Comparison of ENCODE assay signal across 16 mouse cellular contexts in genomic region chr11:32696446-32697090, GRCm38 (mm10). TPM values are rescaled to one million over a fixed set of nuclear protein-coding genes. Genes with fewer than 3 reads are reported as not detected.
DNase-seq lines count a peak whose midpoint lies in the region; ATAC-seq and TF ChIP-seq lines count a peak whose summit lies in the region.
"Had no signal": no experiment of that assay in that cellular context is flagged by ENCODE, and none has a peak within 500 bp of the region (broad histone marks: within the 10 kb centered on the region; RNA-seq: fewer than 3 reads in every experiment).

No protein-coding gene starts in this region.

- no peak overlapping the region for H3K4me3 ChIP-seq in cerebellum, adult 2 months (replicated peaks; ENCODE audit: insufficient read depth, low read depth, low read length)
- no peak overlapping the region for H3K4me3 ChIP-seq in kidney, adult 2 months (ENCODE audit: insufficient read depth, low read depth, low read length)
- H3K4me3 ChIP-seq in kidney, embryonic 14.5 days (ENCODE audit: low read length), result no peak overlapping the region
- no peak overlapping the region for H3K4me3 ChIP-seq in liver, embryonic 13.5 days (replicated peaks)
- H3K4me3 ChIP-seq in forebrain, postnatal 0 days (ENCODE audit: low read depth, low read length), result no peak overlapping the region
- H3K4me3 ChIP-seq: embryonic facial prominence, embryonic 13.5 days; forebrain, embryonic 10.5 days; limb, embryonic 12.5 days; lung, embryonic 15.5 days had no signal

- H3K9me3 ChIP-seq in kidney, embryonic 14.5 days (ENCODE audit: control insufficient read depth, low read length), result no peaks in the 10 kb centered on the region
- H3K9me3 ChIP-seq in liver, embryonic 13.5 days (replicated peaks), result no peaks in the 10 kb centered on the region
- H3K9me3 ChIP-seq in forebrain, postnatal 0 days (ENCODE audit: low read length), result no peaks in the 10 kb centered on the region
- H3K9me3 ChIP-seq: embryonic facial prominence, embryonic 13.5 days; forebrain, embryonic 10.5 days; limb, embryonic 12.5 days; lung, embryonic 15.5 days had no signal

- DNase-seq in cerebellum, adult 2 months, result no peak
- DNase-seq in cerebellum, postnatal 10 days, result no peak
- DNase-seq in kidney, adult 2 months, result peak; percentile 74
- peak; percentile 36 to 44 for DNase-seq in kidney, adult 8-10 months
- DNase-seq in liver, embryonic 13.5 days, result no peak
- no peak for DNase-seq in forebrain, postnatal 0 days
- DNase-seq: cerebellum, postnatal 25 days; heart, postnatal 36 days; right cerebral cortex, postnatal 25 days had no signal

- no peaks in the 10 kb centered on the region for H3K36me3 ChIP-seq in kidney, adult 2 months (ENCODE audit: control insufficient read depth, insufficient read depth, low read length)
- H3K36me3 ChIP-seq in kidney, embryonic 14.5 days (ENCODE audit: control insufficient read depth, insufficient read depth, low read length), result no peaks in the 10 kb centered on the region
- no peaks in the 10 kb centered on the region for H3K36me3 ChIP-seq in liver, embryonic 13.5 days
- H3K36me3 ChIP-seq in forebrain, postnatal 0 days (ENCODE audit: insufficient read depth), result no peaks in the 10 kb centered on the region
- H3K36me3 ChIP-seq: embryonic facial prominence, embryonic 13.5 days; forebrain, embryonic 10.5 days; limb, embryonic 12.5 days; lung, embryonic 15.5 days had no signal

- ATAC-seq in kidney, embryonic 14.5 days (ENCODE audit: low FRiP score, low TSS enrichment), result no peak
- ATAC-seq in liver, embryonic 13.5 days (ENCODE audit: low read depth), result no peak
- no peak for ATAC-seq in erythroid progenitor cell, adult 5-6 weeks (replicated peaks; ENCODE audit: low FRiP score, poor library complexity, severe bottlenecking)
- no peak for ATAC-seq in forebrain, postnatal 0 days
- ATAC-seq: activated CD4-positive, CD25-positive, alpha-beta regulatory T cell, adult 4 months had no signal

- peaks cover 16% of the 10 kb centered on the region; the same call in 1 of the 2 replicates for H3K4me1 ChIP-seq in cerebellum, adult 2 months (ENCODE audit: control insufficient read depth, insufficient read depth, low read length)
- peaks cover 41% of the 10 kb centered on the region for H3K4me1 ChIP-seq in kidney, adult 2 months (ENCODE audit: control insufficient read depth, insufficient read depth, low read length)
- peaks cover 8% of the 10 kb centered on the region for H3K4me1 ChIP-seq in kidney, embryonic 14.5 days (ENCODE audit: control insufficient read depth, insufficient read depth, low read length)
- peaks cover 48% of the 10 kb centered on the region for H3K4me1 ChIP-seq in liver, embryonic 13.5 days (replicated peaks)
- no peaks in the 10 kb centered on the region for H3K4me1 ChIP-seq in forebrain, postnatal 0 days (ENCODE audit: insufficient read depth)

- no peak overlapping the region for H3K9ac ChIP-seq in kidney, embryonic 14.5 days (ENCODE audit: low read depth, low read length)
- no peak overlapping the region for H3K9ac ChIP-seq in liver, embryonic 13.5 days
- H3K9ac ChIP-seq in forebrain, postnatal 0 days, result no peak overlapping the region
- H3K9ac ChIP-seq: embryonic facial prominence, embryonic 13.5 days; limb, embryonic 12.5 days; lung, embryonic 15.5 days had no signal

- TF ChIP-seq POLR2A in cerebellum, adult 2 months (IDR thresholded peaks at IDR 0.05; ENCODE audit: borderline replicate concordance, insufficient read depth, low read length), result no peak
- no peak for TF ChIP-seq POLR2A in kidney, adult 2 months (IDR thresholded peaks at IDR 0.05; ENCODE audit: low read depth, low read length)

- no peak overlapping the region for H3K4me2 ChIP-seq in kidney, embryonic 14.5 days (replicated peaks; ENCODE audit: low read depth, low read length)
- no peak overlapping the region for H3K4me2 ChIP-seq in liver, embryonic 13.5 days
- no peak overlapping the region for H3K4me2 ChIP-seq in forebrain, postnatal 0 days (ENCODE audit: low read depth)
- H3K4me2 ChIP-seq: embryonic facial prominence, embryonic 13.5 days; limb, embryonic 12.5 days; lung, embryonic 15.5 days had no signal

- 0 out of 2 replicates have a peak overlapping the region, but pooled peaks have one; percentile 3 for H3K27ac ChIP-seq in cerebellum, adult 2 months (ENCODE audit: insufficient read depth, low read length)
- no peak overlapping the region for H3K27ac ChIP-seq in kidney, adult 2 months (ENCODE audit: insufficient read depth, low read depth, low read length)
- H3K27ac ChIP-seq in kidney, embryonic 14.5 days (ENCODE audit: low read depth, low read length), result no peak overlapping the region
- peak overlapping the region; percentile 23; the same call in 1 of the 2 replicates for H3K27ac ChIP-seq in liver, embryonic 13.5 days
- H3K27ac ChIP-seq in forebrain, postnatal 0 days (ENCODE audit: low read depth, low read length), result no peak overlapping the region
- H3K27ac ChIP-seq: embryonic facial prominence, embryonic 13.5 days; forebrain, embryonic 10.5 days; limb, embryonic 12.5 days; lung, embryonic 15.5 days had no signal

- TF ChIP-seq CTCF in cerebellum, adult 2 months (IDR thresholded peaks at IDR 0.05; ENCODE audit: borderline replicate concordance, insufficient read depth, low read depth, low read length), result no peak
- TF ChIP-seq CTCF in kidney, adult 2 months (conservative IDR thresholded peaks at IDR 0.05; ENCODE audit: insufficient read depth, insufficient read length, low read depth, low read length), result no peak
- no peak for TF ChIP-seq CTCF in forebrain, postnatal 0 days (IDR thresholded peaks at IDR 0.05; ENCODE audit: low read depth)

- 41% methylated on average over 2 of the region's 2 CpGs for WGBS in cerebellum, adult 2 months
- WGBS in kidney, adult 2 months, result 23% methylated on average over 2 of the region's 2 CpGs
- WGBS in kidney, embryonic 14.5 days, result 31% methylated on average over 2 of the region's 2 CpGs
- WGBS in liver, embryonic 13.5 days (ENCODE audit: insufficient replicate concordance), result 50% methylated on average over 2 of the region's 2 CpGs
- 64% methylated on average over 2 of the region's 2 CpGs for WGBS in forebrain, postnatal 0 days

- H3K27me3 ChIP-seq in cerebellum, adult 2 months (ENCODE audit: control insufficient read depth, insufficient read depth, low read length), result no peaks in the 10 kb centered on the region
- H3K27me3 ChIP-seq in kidney, adult 2 months (replicated peaks; ENCODE audit: control insufficient read depth, insufficient read depth, low read length), result no peaks in the 10 kb centered on the region
- no peaks in the 10 kb centered on the region for H3K27me3 ChIP-seq in kidney, embryonic 14.5 days (ENCODE audit: control insufficient read depth, insufficient read depth, low read length)
- no peaks in the 10 kb centered on the region for H3K27me3 ChIP-seq in liver, embryonic 13.5 days
- no peaks in the 10 kb centered on the region for H3K27me3 ChIP-seq in forebrain, postnatal 0 days (ENCODE audit: insufficient read depth, low read length)
- H3K27me3 ChIP-seq: embryonic facial prominence, embryonic 13.5 days; limb, embryonic 12.5 days; lung, embryonic 15.5 days had no signal

RNA-seq across cellular contexts. Expression of gene Fbxw11, which starts 54.0 kb away (rescaled TPM):
- polyA plus RNA-seq in cerebellum, adult 2 months (2012; rRNA removed), result 122 and 132 TPM in 2 replicates
- polyA plus RNA-seq in kidney, adult 2 months (2012; rRNA removed), result 62.2 and 63.7 TPM in 2 replicates
- polyA plus RNA-seq in kidney, embryonic 14.5 days (2014; fragmentation: Nextera tagmentation; extraction: Ambion mirVana), result 40.2 and 85.6 TPM in 2 replicates
- 19.2 and 23.9 TPM in 2 replicates for polyA plus RNA-seq in liver, embryonic 13.5 days (2015; fragmentation: Nextera tagmentation; extraction: Ambion mirVana)
- 8.4 and 16.6 TPM in 2 replicates for total RNA-seq in erythroid progenitor cell, adult 5-6 weeks (2015; ENCODE audit: low replicate concordance)
- total RNA-seq in erythroid progenitor cell, adult 5-6 weeks (2017; ENCODE audit: low replicate concordance), result 14.9 and 30.0 TPM in 2 replicates
- total RNA-seq in forebrain, postnatal 0 days (2014; rRNA removed), result 147 and 161 TPM in 2 replicates
- 85.9 and 110 TPM in 2 replicates for polyA plus RNA-seq in forebrain, postnatal 0 days (2015; fragmentation: Nextera tagmentation; extraction: Ambion mirVana)

Comparison
In these comparisons a context has a peak if more than half of its experiments do, and no peak if none do; other contexts are left out.
1. DNase-seq: peak in kidney, adult 2 months (single experiment) and kidney, adult 8-10 months (2 of 2); none in cerebellum, adult 2 months (0 of 2), cerebellum, postnatal 10 days (0 of 2), liver, embryonic 13.5 days (single experiment) and forebrain, postnatal 0 days (single experiment).
2. H3K27ac ChIP-seq: peak in cerebellum, adult 2 months (single experiment) and liver, embryonic 13.5 days (single experiment); none in kidney, adult 2 months (single experiment), kidney, embryonic 14.5 days (single experiment) and forebrain, postnatal 0 days (single experiment).